12 mouse cellular contexts compared by ENCODE assay signal in genomic region chr16:93714426-93714825, GRCm38 (mm10). TPM values are rescaled to one million over a fixed set of nuclear protein-coding genes. Genes with fewer than 3 reads are reported as not detected.
DNase-seq lines count a peak whose midpoint lies in the region; ATAC-seq and TF ChIP-seq lines count a peak whose summit lies in the region.
"Had no signal": no experiment of that assay in that cellular context is flagged by ENCODE, and none has a peak within 500 bp of the region (broad histone marks: within the 10 kb centered on the region; RNA-seq: fewer than 3 reads in every experiment).

No protein-coding gene starts in this region.

- no peak overlapping the region for H3K9ac ChIP-seq in liver, postnatal 0 days (replicated peaks)
- H3K9ac ChIP-seq: forebrain, embryonic 15.5 days had no signal

- H3K4me2 ChIP-seq in liver, postnatal 0 days (ENCODE audit: low read depth, low read length) = peak overlapping the region; percentile 16; the same call in 1 of the 2 replicates
- H3K4me2 ChIP-seq: forebrain, embryonic 15.5 days had no signal

- peak; percentile 43 for DNase-seq in cerebellum, adult 9-10 months
- peak; percentile 14 for DNase-seq in lung, postnatal 25 days (ENCODE audit: low spot score)
- DNase-seq in lung, postnatal 10 days = no peak
- peak; percentile 14 for DNase-seq in WW6 (ENCODE audit: low read depth, low spot score)
- peak; percentile 43 for DNase-seq in liver, postnatal 0 days
- no peak for DNase-seq in embryo, embryonic 10 days (ENCODE audit: low spot score)
- no peak for DNase-seq in frontal cortex, postnatal 14 days (ENCODE audit: low spot score in 2 of 2)
- DNase-seq: adrenal gland, adult 8-10 months; B cell, adult 2 months; kidney, adult 9 months had no signal

- WGBS in liver, postnatal 0 days (ENCODE audit: insufficient replicate concordance) = 36% methylated on average over 5 of the region's 5 CpGs

- H3K4me1 ChIP-seq in liver, postnatal 0 days (ENCODE audit: insufficient read depth) = peaks cover 35% of the 10 kb centered on the region

- TF ChIP-seq CTCF in liver, postnatal 0 days (IDR thresholded peaks at IDR 0.05; ENCODE audit: low read depth) = no peak

- no peak for TF ChIP-seq EP300 in liver, postnatal 0 days (IDR thresholded peaks at IDR 0.05; ENCODE audit: low read depth)

- H3K27me3 ChIP-seq in liver, postnatal 0 days (ENCODE audit: insufficient read depth, low read length) = no peaks in the 10 kb centered on the region
- H3K27me3 ChIP-seq: forebrain, embryonic 15.5 days had no signal

- H3K36me3 ChIP-seq in liver, postnatal 0 days (replicated peaks; ENCODE audit: insufficient read depth, low read length) = peaks cover 4% of the 10 kb centered on the region

- no peak for ATAC-seq in cerebellum, adult (ENCODE audit: insufficient number of reproducible peaks, low FRiP score, low TSS enrichment)
- no peak for ATAC-seq in liver, postnatal 0 days
- ATAC-seq: forebrain, embryonic 15.5 days had no signal

- no peak overlapping the region for H3K4me3 ChIP-seq in liver, postnatal 0 days (ENCODE audit: low read depth, low read length)
- H3K4me3 ChIP-seq: forebrain, embryonic 15.5 days had no signal

- H3K27ac ChIP-seq in liver, postnatal 0 days (ENCODE audit: low read depth) = peak overlapping the region; percentile 39; the same call in 1 of the 2 replicates
- H3K27ac ChIP-seq: forebrain, embryonic 15.5 days had no signal

- H3K9me3 ChIP-seq in liver, postnatal 0 days (ENCODE audit: low read length) = no peaks in the 10 kb centered on the region
- H3K9me3 ChIP-seq: forebrain, embryonic 15.5 days had no signal

RNA-seq across cellular contexts. Expression of gene Dop1b, which starts 2.7 kb away (rescaled TPM):
- polyA plus RNA-seq in liver, postnatal 0 days (2015; fragmentation: Nextera tagmentation; extraction: Ambion mirVana) = 6.2 and 6.4 TPM in 2 replicates

RNA-seq across cellular contexts. Expression of gene Cbr3, which starts 31.4 kb away (rescaled TPM):
- 0.75 and 0.81 TPM in 2 replicates for polyA plus RNA-seq in liver, postnatal 0 days (2015; fragmentation: Nextera tagmentation; extraction: Ambion mirVana)

Comparison
In these comparisons a context has a peak if more than half of its experiments do, and no peak if none do; other contexts are left out.
1. DNase-seq: peak in cerebellum, adult 9-10 months (single experiment), lung, postnatal 25 days (single experiment), WW6 (single experiment) and liver, postnatal 0 days (single experiment); none in lung, postnatal 10 days (single experiment), embryo, embryonic 10 days (single experiment) and frontal cortex, postnatal 14 days (0 of 2).